Mouse (Mus musculus) activated CD4-positive, CD25-positive, alpha-beta regulatory T cell, adult 9 weeks (primary cell): ENCODE results near the gene Calm5. TPM values are rescaled to one million over a fixed set of nuclear protein-coding genes. Genes with fewer than 3 reads are reported as not detected.

Experiments
- polyA plus RNA-seq: library from polyadenylated mRNA; unstranded; fragments of 100-300 nt; shearing (Covaris generic); gene quantifications from one replicate; pipeline ENCODE4 v1.2.1, GENCODE M21; 2017

Gene Calm5
- polyA plus RNA-seq, result not detected

DNA sequence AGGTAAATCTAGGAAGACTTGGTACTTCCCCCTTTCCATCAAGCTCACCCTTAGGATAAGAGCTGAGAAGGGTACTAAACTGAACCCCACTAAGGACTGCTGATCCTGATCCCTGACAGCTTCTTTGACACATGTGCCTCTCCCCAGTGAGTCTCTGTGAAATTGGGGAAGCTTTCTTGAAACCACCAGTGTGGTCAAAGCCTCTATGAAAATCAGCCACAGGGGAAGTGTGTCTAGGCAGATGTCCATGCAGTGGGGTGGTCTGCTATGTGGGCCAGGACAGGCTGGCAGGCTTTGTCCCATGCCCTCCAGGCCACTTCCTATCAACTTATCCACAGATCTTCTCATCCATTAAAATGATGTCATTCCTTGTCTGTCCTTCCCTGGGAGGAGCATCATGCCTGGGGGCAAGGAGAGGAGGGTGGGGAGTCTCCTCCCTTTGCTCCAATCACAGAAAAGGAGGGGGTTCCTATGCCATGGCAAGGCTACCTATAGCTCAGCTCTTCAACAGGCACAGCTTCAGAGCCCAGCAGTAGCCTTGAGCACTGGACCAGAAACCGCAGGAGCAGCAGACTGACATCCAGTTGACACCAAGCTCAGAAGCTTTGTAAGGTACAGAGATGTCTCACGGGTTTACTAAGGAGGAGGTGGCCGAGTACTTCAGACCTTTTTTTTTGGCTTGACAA is at the start of gene Calm5:
Calm5 (plus strand) TSS at position 526 of the 686 bp plus-strand sequence.

GRCm38 (mm10) chr13:3804186-3804585 is 49.8 kb upstream of the Calm5 start, which contains the start of gene Calml3:
TSS of gene Calml3 (minus strand) at chr13:3804316.

GRCm38 (mm10) chr13:3837312-3837807 is 16.6 kb upstream of the Calm5 start, which contains the start of gene Calm4:
TSS of gene Calm4 (plus strand) at chr13:3837757.

Other genes starting within 250 kb of the Calm5 start
- 59.4 TPM for gene Fam208b, start 243.1 kb upstream of the Calm5 start, polyA plus RNA-seq
- gene Asb13, start 220.1 kb upstream of the Calm5 start, polyA plus RNA-seq, result 54.5 TPM
- gene Calml3, start 49.9 kb upstream of the Calm5 start, polyA plus RNA-seq, result not detected
- not detected for gene Calm4, start 16.4 kb upstream of the Calm5 start, polyA plus RNA-seq
- 37.3 TPM for gene Net1, start 64.0 kb downstream of the Calm5 start, polyA plus RNA-seq
- gene Tubal3, start 64.1 kb downstream of the Calm5 start, polyA plus RNA-seq, result 0.27 TPM
- gene Ucn3, start 91.2 kb downstream of the Calm5 start, polyA plus RNA-seq, result not detected
- gene Akr1c14, start 194.8 kb downstream of the Calm5 start, polyA plus RNA-seq, result not detected